Mouse (Mus musculus) left cerebral cortex, adult 2 months (tissue): ENCODE data around the gene Col1a1. TPM values are rescaled to one million over a fixed set of nuclear protein-coding genes. Genes with fewer than 3 reads are reported as not detected.
A peak's percentile ranks its signal among the peaks of the same experiment; 100 is the strongest.

Experiments
- DNase-seq, 2 experiments: peaks; one replicate each; pipeline ENCODE4 v3.0.0; 2021 to 2022; ENCODE audit warnings: low spot score in 2 of 2, mixed read lengths in 1 of 2; ENCODE audit errors: extremely low spot score in 1 of 2
- H3K27ac ChIP-seq: fragments of 200-600 bp; 2 replicates; pipeline ENCODE4 v1.8.1; 2022
- H3K4me3 ChIP-seq: fragments of 200-600 bp; 2 replicates; pipeline ENCODE4 v1.8.1; 2022
- CTCF ChIP-seq: fragments of 200-600 bp; IDR thresholded peaks from 2 replicates; pipeline ENCODE4 v1.8.1; 2022; ENCODE audit warnings: antibody characterized with exemption, mild to moderate bottlenecking, moderate library complexity
- intact Hi-C: fragments of 180-260 bp; cut with DNase I; formaldehyde crosslinking; loops from one replicate; pipeline ENCODE4 v1.15.1; 2025
- total RNA-seq, 2 experiments: library from RNA; stranded (reverse); gene quantifications; 2 replicates each; pipeline ENCODE4 v1.2.3; 2021

Col1a1 gene
- total RNA-seq, 2 experiments from 2014 or later = 15.2 to 16.9 TPM

- no peak overlapping the region for H3K4me3 ChIP-seq
- TF ChIP-seq CTCF = no peak; the same call in 1 of the 2 replicates
- no peak overlapping the region for H3K27ac ChIP-seq
- no peak for DNase-seq
- intact Hi-C loops = no loop called here
Observed at GRCm38 (mm10) chr11:94920996-94921401, 15.0 kb upstream of the Col1a1 start.

- Histone ChIP-seq H3K27ac (no peak overlapping the region), H3K4me3 (no peak overlapping the region)
- DNase-seq = no peak
- intact Hi-C loops = no loop called here
- TF ChIP-seq CTCF = no peak
Observed at GRCm38 (mm10) chr11:94924977-94925376, 11.0 kb upstream of the Col1a1 start.

- intact Hi-C loops = no loop called here
- no peak for DNase-seq
- Histone ChIP-seq H3K27ac (no peak overlapping the region), H3K4me3 (no peak overlapping the region)
- no peak for TF ChIP-seq CTCF
Observed at GRCm38 (mm10) chr11:94926431-94926830, 9.6 kb upstream of the Col1a1 start.

GRCm38 (mm10) chr11:94927771-94928291 is 8.2 kb upstream of the Col1a1 start:
- no peak overlapping the region for H3K4me3 ChIP-seq
- no peak for TF ChIP-seq CTCF
- no peak for DNase-seq
- H3K27ac ChIP-seq = no peak overlapping the region
- intact Hi-C loops = no loop called here

GRCm38 (mm10) chr11:94928820-94929219 is 7.2 kb upstream of the Col1a1 start:
- Histone ChIP-seq H3K4me3 (no peak overlapping the region), H3K27ac (no peak overlapping the region)
- no peak for TF ChIP-seq CTCF
- intact Hi-C loops = no loop called here
- peak in 1 of 2 experiments; percentile 36 for DNase-seq

GRCm38 (mm10) chr11:94929599-94929998 is 6.4 kb upstream of the Col1a1 start:
- H3K27ac ChIP-seq = no peak overlapping the region
- DNase-seq = no peak
- intact Hi-C loops = no loop called here
- no peak for TF ChIP-seq CTCF
- H3K4me3 ChIP-seq = no peak overlapping the region

GRCm38 (mm10) chr11:94930151-94930550 is 5.9 kb upstream of the Col1a1 start:
- TF ChIP-seq CTCF = no peak
- intact Hi-C loops = no loop called here
- H3K4me3 ChIP-seq = no peak overlapping the region
- H3K27ac ChIP-seq = no peak overlapping the region
- DNase-seq = no peak

- DNase-seq = no peak
- H3K4me3 ChIP-seq = no peak overlapping the region
- intact Hi-C loops = no loop called here
- no peak for TF ChIP-seq CTCF
- H3K27ac ChIP-seq = no peak overlapping the region
Observed at GRCm38 (mm10) chr11:94933584-94933983, 2.4 kb upstream of the Col1a1 start.

- no peak for DNase-seq
- intact Hi-C loops = no loop called here
- Histone ChIP-seq H3K27ac (no peak overlapping the region), H3K4me3 (no peak overlapping the region)
- no peak for TF ChIP-seq CTCF
Observed at GRCm38 (mm10) chr11:94934526-94934925, 1.5 kb upstream of the Col1a1 start.

GRCm38 (mm10) chr11:94936851-94937295 is 849 bp downstream of the Col1a1 start:
- intact Hi-C loops = loop anchor here (1.0 to 5.0 kb wide), 5 partner anchors 71 to 206 kb away; partner anchors contain the start of gene Pdk2
- peak; percentile 92 for TF ChIP-seq CTCF

GRCm38 (mm10) chr11:94937335-94937781 is 1.3 kb downstream of the Col1a1 start:
- Histone ChIP-seq H3K4me3 (peak overlapping the region; percentile 40; the same call in 1 of the 2 replicates), H3K27ac (no peak overlapping the region)
- intact Hi-C loops = loop anchor here (1.0 to 5.0 kb wide), 5 partner anchors 71 to 207 kb away; partner anchors contain the start of gene Pdk2
- DNase-seq = peak; percentile 47 to 65
- TF ChIP-seq CTCF = no peak

More at GRCm38 (mm10) chr11:94936851-94937295, 849 bp downstream of the Col1a1 start:
- Histone ChIP-seq H3K27ac (no peak overlapping the region), H3K4me3 (peak overlapping the region; percentile 40)
- peak; percentile 80 to 82 for DNase-seq

GRCm38 (mm10) chr11:94937787-94938186 is 1.8 kb downstream of the Col1a1 start:
- intact Hi-C loops = loop anchor here (1.0 to 5.0 kb wide), 5 partner anchors 71 to 207 kb away; partner anchors contain the start of gene Pdk2
- DNase-seq = no peak
- TF ChIP-seq CTCF = no peak
- H3K27ac ChIP-seq = no peak overlapping the region
- no peak overlapping the region; the same call in 1 of the 2 replicates for H3K4me3 ChIP-seq

GRCm38 (mm10) chr11:94938296-94938695 is 2.3 kb downstream of the Col1a1 start:
- intact Hi-C loops = loop anchor here (5.0 kb wide), 1 partner anchor 104 kb away; the partner anchor contains the start of gene Pdk2
- H3K27ac ChIP-seq = no peak overlapping the region
- TF ChIP-seq CTCF = no peak
- H3K4me3 ChIP-seq = no peak overlapping the region
- no peak for DNase-seq
